Mouse (Mus musculus) ES-Bruce4 (cell line): Measurements from ENCODE around the gene Rad9b.

ENCODE experiments used
- CTCF ChIP-seq: IDR thresholded peaks from one replicate; pipeline ENCODE4 v1.8.1; 2011; ENCODE audit warnings: low read depth, low read length
- EP300 ChIP-seq: IDR thresholded peaks from 2 replicates; pipeline ENCODE4 v1.6.1; 2011; ENCODE audit warnings: low read depth, low read length; ENCODE audit not compliant: insufficient read depth
- POLR2A ChIP-seq: IDR thresholded peaks from one replicate; pipeline ENCODE4 v1.8.1; 2011; ENCODE audit warnings: low read length; ENCODE audit not compliant: insufficient read depth

GRCm38 (mm10) chr5:122285767-122286150, 68.3 kb downstream of the Rad9b start:
- TF ChIP-seq EP300 (no peak), CTCF (no peak), POLR2A (no peak)
